Mouse (Mus musculus): ENCODE results near the gene Cdkal1.
A peak's percentile ranks its signal among the peaks of the same experiment; 100 is the strongest.

Cdkal1 gene

GRCm38 (mm10) chr13:29572477-29572876 is 283.0 kb downstream of the Cdkal1 start:
- DNase-seq: no peak

GRCm38 (mm10) chr13:29565710-29566109 is 289.8 kb downstream of the Cdkal1 start:
- DNase-seq: no peak

- no peak for DNase-seq
Observed at GRCm38 (mm10) chr13:29559188-29559587, 296.3 kb downstream of the Cdkal1 start.

GRCm38 (mm10) chr13:29555160-29555785 is 300.2 kb downstream of the Cdkal1 start:
- DNase-seq: no peak

- DNase-seq: no peak
Observed at GRCm38 (mm10) chr13:29553792-29554191, 301.7 kb downstream of the Cdkal1 start.

- no peak for DNase-seq
Observed at GRCm38 (mm10) chr13:29552322-29552870, 303.1 kb downstream of the Cdkal1 start.

- no peak for DNase-seq
Observed at GRCm38 (mm10) chr13:29550886-29551285, 304.6 kb downstream of the Cdkal1 start.

- DNase-seq: no peak
Observed at GRCm38 (mm10) chr13:29550203-29550602, 305.3 kb downstream of the Cdkal1 start.

- peak in 1 of 2 experiments; percentile 55 for DNase-seq
Observed at GRCm38 (mm10) chr13:29549761-29550160, 305.7 kb downstream of the Cdkal1 start.

- no peak for DNase-seq
Observed at GRCm38 (mm10) chr13:29537906-29538305, 317.6 kb downstream of the Cdkal1 start.

- DNase-seq: no peak
Observed at GRCm38 (mm10) chr13:29533586-29533985, 321.9 kb downstream of the Cdkal1 start.

- no peak for DNase-seq
Observed at GRCm38 (mm10) chr13:29528344-29528743, 327.1 kb downstream of the Cdkal1 start.

- DNase-seq: no peak
Observed at GRCm38 (mm10) chr13:29521321-29521720, 334.2 kb downstream of the Cdkal1 start.

GRCm38 (mm10) chr13:29514071-29514470 is 341.4 kb downstream of the Cdkal1 start:
- no peak for DNase-seq

GRCm38 (mm10) chr13:29504861-29505568 is 350.5 kb downstream of the Cdkal1 start:
- DNase-seq: peak; percentile 8 to 65

GRCm38 (mm10) chr13:29503147-29504044 is 352.1 kb downstream of the Cdkal1 start:
- no peak for DNase-seq

- no peak for DNase-seq
Observed at GRCm38 (mm10) chr13:29502481-29503146, 352.9 kb downstream of the Cdkal1 start.

- DNase-seq: no peak
Observed at GRCm38 (mm10) chr13:29501173-29501572, 354.3 kb downstream of the Cdkal1 start.

GRCm38 (mm10) chr13:29499750-29500149 is 355.7 kb downstream of the Cdkal1 start:
- no peak for DNase-seq

- no peak for DNase-seq
Observed at GRCm38 (mm10) chr13:29497286-29497685, 358.2 kb downstream of the Cdkal1 start.

GRCm38 (mm10) chr13:29490341-29490740 is 365.1 kb downstream of the Cdkal1 start:
- no peak for DNase-seq

- DNase-seq: no peak
Observed at GRCm38 (mm10) chr13:29489476-29489875, 366.0 kb downstream of the Cdkal1 start.

GRCm38 (mm10) chr13:29486709-29487108 is 368.8 kb downstream of the Cdkal1 start:
- no peak for DNase-seq
